Mouse (Mus musculus) intestine, embryonic 16.5 days (tissue): ENCODE data around the gene Rasgrf2. TPM values are rescaled to one million over a fixed set of nuclear protein-coding genes. Genes with fewer than 3 reads are reported as not detected.
A peak's percentile ranks its signal among the peaks of the same experiment; 100 is the strongest.

Experiments
- ATAC-seq: fragments of 200-750 bp; cut with Nextera tagmentation; 2 replicates; pipeline ENCODE4 v1.8.0; 2017; ENCODE audit warnings: moderate TSS enrichment, moderate library complexity
- H3K27ac ChIP-seq: fragments of 300-500 bp; sonication (generic); 2 replicates; pipeline ENCODE4 v1.5.1; 2014; ENCODE audit warnings: mild to moderate bottlenecking, low read length
- H3K27me3 ChIP-seq: fragments of 300-500 bp; sonication (generic); replicated peaks from 2 replicates; pipeline ENCODE4 v1.6.1; 2014; ENCODE audit warnings: low read length, control low read depth, mixed read lengths; ENCODE audit not compliant: control insufficient read depth, insufficient read depth
- H3K36me3 ChIP-seq: fragments of 300-500 bp; sonication (generic); 2 replicates; pipeline ENCODE4 v1.6.1; 2014; ENCODE audit warnings: low read length, control low read depth; ENCODE audit not compliant: control insufficient read depth, insufficient read depth
- H3K4me1 ChIP-seq: fragments of 300-500 bp; sonication (generic); 2 replicates; pipeline ENCODE4 v1.6.1; 2014; ENCODE audit warnings: low read length, control low read depth, mixed read lengths; ENCODE audit not compliant: control insufficient read depth, insufficient read depth
- H3K4me2 ChIP-seq: fragments of 300-500 bp; sonication (generic); 2 replicates; pipeline ENCODE4 v1.6.1; 2014; ENCODE audit warnings: low read depth, low read length, control low read depth
- H3K4me3 ChIP-seq: fragments of 300-500 bp; sonication (generic); 2 replicates; pipeline ENCODE4 v1.5.1; 2014; ENCODE audit warnings: mild to moderate bottlenecking, low read length
- H3K9ac ChIP-seq: fragments of 300-500 bp; sonication (generic); 2 replicates; pipeline ENCODE4 v1.6.1; 2014; ENCODE audit warnings: low read depth, low read length
- H3K9me3 ChIP-seq: fragments of 300-500 bp; sonication (generic); 2 replicates; pipeline ENCODE4 v1.6.1; 2016; ENCODE audit warnings: low read length, control low read depth; ENCODE audit not compliant: control insufficient read depth
- WGBS: fragments of 180-500 bp; shearing (Covaris S2); extraction: QIAGEN DNeasy Blood & Tissue Kit; methylation state at CpG from one replicate; pipeline ENCODE4 v1.1.7; 2014; 5-methylcytosine and 5-hydroxymethylcytosine counted together
- polyA plus RNA-seq: library from polyadenylated mRNA; unstranded; fragments of >200 nt; fragmentation: Nextera tagmentation; extraction: Ambion mirVana; gene quantifications from 2 replicates; pipeline ENCODE4 v1.2.1, GENCODE M21; 2015

Gene Rasgrf2
- polyA plus RNA-seq, 1 experiment from 2014 or later: 3.2 TPM

- H3K27me3 ChIP-seq: no peaks in the 10 kb centered on the region
- ATAC-seq: no peak
- H3K27ac ChIP-seq: no peak overlapping the region
- H3K36me3 ChIP-seq: no peaks in the 10 kb centered on the region
- H3K9ac ChIP-seq: no peak overlapping the region
- no peak overlapping the region for H3K4me2 ChIP-seq
- H3K4me1 ChIP-seq: peaks cover 4% of the 10 kb centered on the region; the same call in 1 of the 2 replicates
- 54% methylated on average over 4 of the region's 4 CpGs for WGBS
- no peak overlapping the region for H3K4me3 ChIP-seq
- H3K9me3 ChIP-seq: no peaks in the 10 kb centered on the region
Measured at GRCm38 (mm10) chr13:91915192-91915581, 216.3 kb downstream of the Rasgrf2 start.

DNA sequence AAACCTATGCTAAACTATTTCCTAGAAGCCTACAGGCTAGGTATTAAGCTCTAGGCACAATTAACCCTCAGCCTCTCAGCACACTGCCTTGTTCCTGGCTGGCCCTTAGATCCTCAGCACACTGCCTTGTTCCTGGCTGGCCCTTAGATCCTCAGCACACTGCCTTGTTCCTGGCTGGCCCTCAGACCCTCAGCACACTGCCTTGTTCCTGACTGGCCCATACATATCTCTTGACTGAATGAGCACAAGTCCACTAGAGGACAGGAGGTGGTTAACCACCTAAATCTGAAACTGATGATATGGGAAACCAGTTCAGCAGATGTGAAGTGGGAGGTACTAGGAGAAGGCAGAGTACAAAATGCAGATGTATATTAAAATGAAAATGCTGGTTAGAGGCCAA, 219.8 kb downstream of the Rasgrf2 start:
- Histone ChIP-seq H3K27me3 (no peaks in the 10 kb centered on the region), H3K9me3 (no peaks in the 10 kb centered on the region), H3K4me1 (peaks cover 4% of the 10 kb centered on the region; the same call in 1 of the 2 replicates), H3K27ac (peak overlapping the region; percentile 24; the same call in 1 of the 2 replicates), H3K36me3 (no peaks in the 10 kb centered on the region), H3K4me2 (no peak overlapping the region), H3K4me3 (no peak overlapping the region), H3K9ac (no peak overlapping the region)
- ATAC-seq: peak; percentile 56

DNA sequence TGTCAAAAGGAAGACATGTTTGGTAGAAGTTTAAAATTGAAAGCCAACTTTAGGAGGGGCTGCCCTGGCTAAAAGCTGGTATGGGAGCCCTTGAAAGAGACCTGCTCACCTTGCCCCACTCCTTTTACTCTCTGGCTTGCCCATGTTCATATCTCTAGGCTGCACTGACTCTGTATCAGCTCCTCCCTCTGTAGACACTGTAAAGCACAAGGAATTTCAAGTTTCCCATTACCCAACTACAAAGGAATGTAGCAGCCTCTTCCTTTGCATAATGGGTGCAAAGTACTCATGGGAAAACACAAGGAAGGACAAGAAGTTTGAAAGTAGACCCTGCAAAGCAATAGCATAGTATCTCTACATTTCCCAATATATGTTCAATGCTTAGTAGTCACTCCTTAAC, 220.2 kb downstream of the Rasgrf2 start:
- ATAC-seq: peak; percentile 90
- no peak overlapping the region for H3K9ac ChIP-seq
- H3K4me1 ChIP-seq: peaks cover 4% of the 10 kb centered on the region; the same call in 1 of the 2 replicates
- H3K27ac ChIP-seq: no peak overlapping the region
- no peaks in the 10 kb centered on the region for H3K27me3 ChIP-seq
- no peaks in the 10 kb centered on the region for H3K9me3 ChIP-seq
- no peaks in the 10 kb centered on the region for H3K36me3 ChIP-seq
- no peak overlapping the region for H3K4me2 ChIP-seq
- no peak overlapping the region for H3K4me3 ChIP-seq

GRCm38 (mm10) chr13:91908202-91908980, 223.1 kb downstream of the Rasgrf2 start:
- no peak overlapping the region for H3K27ac ChIP-seq
- WGBS: 42% methylated on average over 10 of the region's 10 CpGs
- H3K27me3 ChIP-seq: no peaks in the 10 kb centered on the region
- no peak overlapping the region for H3K4me3 ChIP-seq
- no peak overlapping the region for H3K4me2 ChIP-seq
- no peak overlapping the region for H3K9ac ChIP-seq
- H3K9me3 ChIP-seq: no peaks in the 10 kb centered on the region
- H3K4me1 ChIP-seq: peaks cover 4% of the 10 kb centered on the region; the same call in 1 of the 2 replicates
- no peaks in the 10 kb centered on the region for H3K36me3 ChIP-seq
- ATAC-seq: peak; percentile 66; the same call in 1 of the 2 replicates

GRCm38 (mm10) chr13:91906338-91906737, 225.1 kb downstream of the Rasgrf2 start:
- WGBS: 60% methylated on average over 3 of the region's 3 CpGs
- Histone ChIP-seq H3K36me3 (no peaks in the 10 kb centered on the region), H3K27ac (no peak overlapping the region), H3K9me3 (no peaks in the 10 kb centered on the region), H3K4me1 (peaks cover 4% of the 10 kb centered on the region; the same call in 1 of the 2 replicates), H3K9ac (no peak overlapping the region), H3K4me2 (no peak overlapping the region), H3K4me3 (no peak overlapping the region), H3K27me3 (no peaks in the 10 kb centered on the region)
- ATAC-seq: no peak

DNA sequence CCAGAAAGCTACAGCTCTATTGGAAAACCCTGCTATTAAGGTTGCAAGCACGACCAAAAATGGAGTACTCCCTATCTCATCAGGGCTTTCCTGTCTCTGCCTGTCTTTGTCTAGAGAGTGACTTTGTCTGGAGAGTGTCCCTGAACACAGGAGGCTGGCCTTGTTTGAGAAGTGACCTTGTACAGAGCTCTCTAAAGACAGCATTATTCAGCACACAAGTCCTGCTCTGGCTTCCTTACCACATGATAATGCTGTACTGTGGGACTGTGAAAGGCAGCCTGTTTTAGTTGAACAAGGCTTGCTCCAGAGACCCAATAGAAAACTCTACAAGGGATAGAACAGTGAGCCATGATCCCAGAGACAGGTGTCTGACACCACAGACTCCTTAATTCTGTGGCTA, 235.0 kb downstream of the Rasgrf2 start:
- H3K36me3 ChIP-seq: no peaks in the 10 kb centered on the region
- no peak overlapping the region for H3K4me2 ChIP-seq
- H3K9me3 ChIP-seq: no peaks in the 10 kb centered on the region
- no peak for ATAC-seq
- H3K27me3 ChIP-seq: no peaks in the 10 kb centered on the region
- no peak overlapping the region for H3K27ac ChIP-seq
- 57% methylated on average over 1 of the region's 1 CpGs for WGBS
- H3K4me3 ChIP-seq: no peak overlapping the region
- H3K9ac ChIP-seq: no peak overlapping the region
- H3K4me1 ChIP-seq: no peaks in the 10 kb centered on the region

GRCm38 (mm10) chr13:91893132-91893531, 238.3 kb downstream of the Rasgrf2 start:
- Histone ChIP-seq H3K4me2 (no peak overlapping the region), H3K9me3 (no peaks in the 10 kb centered on the region), H3K4me3 (no peak overlapping the region), H3K27me3 (no peaks in the 10 kb centered on the region), H3K9ac (no peak overlapping the region), H3K36me3 (no peaks in the 10 kb centered on the region), H3K4me1 (no peaks in the 10 kb centered on the region), H3K27ac (no peak overlapping the region)
- 62% methylated on average over 6 of the region's 6 CpGs for WGBS
- ATAC-seq: peak; percentile 50; the same call in 1 of the 2 replicates

GRCm38 (mm10) chr13:91890031-91890619, 241.3 kb downstream of the Rasgrf2 start:
- H3K4me3 ChIP-seq: no peak overlapping the region
- no peaks in the 10 kb centered on the region for H3K36me3 ChIP-seq
- H3K4me1 ChIP-seq: no peaks in the 10 kb centered on the region
- no peaks in the 10 kb centered on the region for H3K9me3 ChIP-seq
- H3K9ac ChIP-seq: no peak overlapping the region
- 85% methylated on average over 6 of the region's 6 CpGs for WGBS
- no peak for ATAC-seq
- H3K27me3 ChIP-seq: no peaks in the 10 kb centered on the region
- no peak overlapping the region for H3K4me2 ChIP-seq
- H3K27ac ChIP-seq: no peak overlapping the region

GRCm38 (mm10) chr13:91884714-91885386, 246.6 kb downstream of the Rasgrf2 start:
- no peaks in the 10 kb centered on the region for H3K4me1 ChIP-seq
- ATAC-seq: no peak
- H3K27me3 ChIP-seq: no peaks in the 10 kb centered on the region
- no peak overlapping the region for H3K4me3 ChIP-seq
- no peak overlapping the region for H3K9ac ChIP-seq
- no peak overlapping the region for H3K27ac ChIP-seq
- 77% methylated on average over 5 of the region's 5 CpGs for WGBS
- no peak overlapping the region for H3K4me2 ChIP-seq
- H3K36me3 ChIP-seq: no peaks in the 10 kb centered on the region
- no peaks in the 10 kb centered on the region for H3K9me3 ChIP-seq
